Mouse (Mus musculus) ES-E14 (cell line): ENCODE measurements around the gene Ttll12. TPM values are rescaled to one million over a fixed set of nuclear protein-coding genes. Genes with fewer than 3 reads are reported as not detected.

ENCODE experiments used
- DNase-seq: peaks from one replicate; pipeline ENCODE4 v3.0.0-alpha.2; 2013; ENCODE audit warnings: low read depth, low spot score
- H3K27ac ChIP-seq: 2 replicates; pipeline ENCODE4 v1.5.1; 2012; ENCODE audit warnings: low read depth, mild to moderate bottlenecking, low read length, moderate library complexity, mixed read lengths; ENCODE audit not compliant: poor library complexity, insufficient read depth, severe bottlenecking
- H3K36me3 ChIP-seq: 2 replicates; pipeline ENCODE4 v1.6.1; 2012; ENCODE audit warnings: mild to moderate bottlenecking, low read length, moderate library complexity, mixed read lengths; ENCODE audit not compliant: control insufficient read depth, poor library complexity, insufficient read depth, severe bottlenecking
- H3K4me1 ChIP-seq, 2 experiments: fragments of 150-350 bp in 1 of 2; sonication (generic) in 1 of 2; 2 replicates each; pipeline ENCODE4 v1.6.1; 2012; ENCODE audit warnings: low read length in 2 of 2, mild to moderate bottlenecking in 1 of 2, mixed read lengths in 1 of 2; ENCODE audit not compliant: control insufficient read depth in 2 of 2, insufficient read depth in 2 of 2, poor library complexity in 1 of 2
- H3K4me3 ChIP-seq, 2 experiments: fragments of 150-350 bp in 1 of 2; sonication (generic) in 1 of 2; 2 replicates each; pipeline ENCODE4 v1.5.1; 2012; ENCODE audit warnings: low read length in 2 of 2, low read depth in 1 of 2, mild to moderate bottlenecking in 1 of 2, mixed read lengths in 1 of 2; ENCODE audit not compliant: insufficient read depth in 1 of 2, poor library complexity in 1 of 2, severe bottlenecking in 1 of 2
- H3K9ac ChIP-seq: 2 replicates; pipeline ENCODE4 v1.6.1; 2012; ENCODE audit warnings: low read depth, mild to moderate bottlenecking, low read length, mixed read lengths; ENCODE audit not compliant: poor library complexity, insufficient read depth, severe bottlenecking
- H3K9me3 ChIP-seq: fragments of 150-350 bp; sonication (generic); 2 replicates; pipeline ENCODE4 v1.6.1; 2012; ENCODE audit warnings: low read depth, mild to moderate bottlenecking, low read length; ENCODE audit not compliant: control insufficient read depth, insufficient read depth
- CHD2 ChIP-seq: IDR thresholded peaks from 2 replicates; pipeline ENCODE4 v1.6.1; 2014; ENCODE audit warnings: mild to moderate bottlenecking, low read depth, low read length, inconsistent platforms
- HCFC1 ChIP-seq: IDR thresholded peaks from 2 replicates; pipeline ENCODE4 v1.6.1; 2012; ENCODE audit warnings: low read length, inconsistent platforms, borderline replicate concordance; ENCODE audit not compliant: insufficient read depth
- MAFK ChIP-seq: IDR thresholded peaks from 2 replicates; pipeline ENCODE4 v1.6.1; 2014; ENCODE audit warnings: mild to moderate bottlenecking, low read depth, low read length, inconsistent platforms; ENCODE audit not compliant: insufficient read depth
- ZC3H11A ChIP-seq: IDR thresholded peaks from 2 replicates; pipeline ENCODE4 v1.6.1; 2012; ENCODE audit warnings: low read depth, mild to moderate bottlenecking, inconsistent platforms, low read length, borderline replicate concordance
- ZNF384 ChIP-seq: IDR thresholded peaks from 2 replicates; pipeline ENCODE4 v1.6.1; 2012; ENCODE audit warnings: low read depth, low read length, inconsistent platforms
- in situ Hi-C, 2 experiments: fragments of 600-800 bp; cut with MboI; formaldehyde crosslinking; loops; one replicate each; pipeline ENCODE4 v1.15.1; 2025; ENCODE audit warnings: low sequenced_read_pairs in 2 of 2, inconsistent platforms in 1 of 2; ENCODE audit not compliant: unreplicated experiment in 2 of 2
- total RNA-seq: library from RNA; depleted of rRNA; stranded (reverse); fragments of 300-350 nt; gene quantifications from 2 replicates; pipeline ENCODE4 v1.2.3, GENCODE M21; 2012

Ttll12 gene
- total RNA-seq, 1 experiment: 45.5 TPM

DNA sequence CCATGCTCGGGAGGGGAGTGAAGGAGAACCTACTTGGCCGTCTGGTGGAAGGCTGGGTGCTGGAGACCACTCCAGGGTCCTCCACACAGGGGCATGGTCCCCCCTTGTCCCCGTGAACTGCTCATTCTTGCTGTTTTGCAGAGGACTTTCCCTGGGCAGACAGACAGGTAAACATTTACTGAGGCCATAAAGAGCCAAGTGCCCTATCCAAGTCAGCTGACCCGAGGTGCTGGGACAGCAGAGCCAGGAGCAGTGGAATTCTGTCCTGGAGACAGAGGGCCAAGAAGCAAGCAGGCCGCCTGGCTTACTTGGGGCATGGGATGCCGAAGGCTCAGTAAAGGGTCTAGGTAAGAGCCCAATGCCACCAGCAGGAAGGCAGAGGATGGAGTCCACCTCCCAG lies 64.3 kb downstream of the Ttll12 start:
- DNase-seq: no peak
- Histone ChIP-seq H3K4me3 (no peak overlapping the region), H3K9ac (no peak overlapping the region), H3K9me3 (no peaks in the 10 kb centered on the region), H3K27ac (no peak overlapping the region), H3K4me1 (peaks cover 10 to 26% of the 10 kb centered on the region in 2 experiments), H3K36me3 (no peaks in the 10 kb centered on the region; the same call in 1 of the 2 replicates)
- in situ Hi-C loops: no loop called here
- no peak for TF ChIP-seq HCFC1
- TF ChIP-seq CHD2: no peak
- no peak for TF ChIP-seq MAFK
- TF ChIP-seq ZC3H11A: no peak
- no peak for TF ChIP-seq ZNF384

DNA sequence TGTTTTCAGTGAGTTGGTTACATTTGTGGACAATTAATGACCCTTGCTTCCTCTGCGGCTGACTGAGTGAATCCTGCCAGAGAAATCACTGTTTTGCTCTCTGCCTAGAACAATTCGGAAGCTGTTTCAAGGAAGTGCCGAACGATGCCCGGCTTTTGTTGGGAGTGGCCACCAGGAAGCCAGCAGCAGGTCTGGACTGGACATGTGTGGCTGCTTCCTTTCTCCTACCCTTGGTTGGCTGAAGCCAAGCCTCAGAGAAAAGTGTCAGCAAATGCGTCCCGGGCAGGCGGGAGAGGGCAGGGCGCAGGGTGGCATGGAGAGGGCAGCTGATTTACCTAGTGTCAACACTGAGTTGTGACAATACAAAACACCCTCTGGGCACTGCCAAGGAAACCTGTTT lies 64.7 kb downstream of the Ttll12 start:
- H3K27ac ChIP-seq: no peak overlapping the region

DNA sequence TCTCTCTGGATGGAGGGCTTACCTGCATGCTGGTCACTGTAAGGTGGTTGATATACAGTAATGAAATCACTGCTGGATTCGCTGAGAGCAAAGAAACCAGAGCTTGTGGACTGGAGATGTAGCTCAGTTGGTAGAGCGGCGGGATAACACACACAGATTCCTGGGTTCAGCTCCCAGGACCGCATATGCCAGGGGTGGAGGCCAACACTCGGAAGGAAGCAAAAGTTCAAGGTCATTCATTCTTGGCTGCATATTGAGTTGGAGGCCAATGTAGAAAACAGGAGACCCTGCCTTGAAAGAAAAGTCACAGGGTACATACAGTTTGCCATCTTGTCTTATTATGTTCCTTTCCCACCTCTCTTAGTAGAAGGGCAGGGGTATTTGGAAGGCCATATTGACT lies 65.2 kb downstream of the Ttll12 start:
- Histone ChIP-seq H3K36me3 (no peaks in the 10 kb centered on the region; the same call in 1 of the 2 replicates), H3K9ac (no peak overlapping the region), H3K4me3 (no peak overlapping the region; a peak in 1 of 4 replicates), H3K9me3 (no peaks in the 10 kb centered on the region), H3K27ac (no peak overlapping the region), H3K4me1 (peaks cover 3 to 19% of the 10 kb centered on the region in 2 experiments)
- no peak for TF ChIP-seq MAFK
- TF ChIP-seq ZNF384: no peak
- TF ChIP-seq HCFC1: no peak
- no peak for TF ChIP-seq ZC3H11A
- TF ChIP-seq CHD2: no peak
- in situ Hi-C loops: no loop called here
- DNase-seq: no peak

More for the DNA sequence above, 64.7 kb downstream of the Ttll12 start:
- no peak for TF ChIP-seq CHD2
- no peak for TF ChIP-seq ZNF384
- TF ChIP-seq ZC3H11A: no peak
- no peak for TF ChIP-seq HCFC1
- no peak overlapping the region; the same call in 1 of the 2 replicates for H3K9ac ChIP-seq
- no peaks in the 10 kb centered on the region; the same call in 1 of the 2 replicates for H3K36me3 ChIP-seq
- no peaks in the 10 kb centered on the region for H3K9me3 ChIP-seq
- in situ Hi-C loops: no loop called here
- DNase-seq: no peak
- no peak overlapping the region for H3K4me3 ChIP-seq
- H3K4me1 ChIP-seq: peaks cover 8 to 24% of the 10 kb centered on the region in 2 experiments

DNA sequence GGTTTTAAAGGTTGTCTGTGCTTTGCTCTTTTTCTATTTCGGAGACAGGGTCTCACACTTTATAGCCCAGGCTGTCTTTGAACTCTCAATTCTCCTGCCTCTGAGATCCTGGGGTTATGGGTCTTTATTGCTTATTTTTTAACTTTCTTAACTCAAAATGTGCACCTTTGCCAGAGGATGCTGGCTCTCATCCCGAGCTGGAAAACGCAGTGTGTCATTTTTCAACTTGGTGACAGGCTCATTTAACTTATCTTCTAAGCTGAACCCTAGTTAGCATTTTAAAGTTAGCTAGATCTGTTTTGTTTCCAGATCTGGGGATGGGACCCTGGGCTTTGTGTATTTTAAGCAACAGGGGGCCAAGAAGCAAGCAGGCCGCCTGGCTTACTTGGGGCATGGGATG lies 66.1 kb downstream of the Ttll12 start:
- TF ChIP-seq CHD2: no peak
- no peak for TF ChIP-seq ZNF384
- TF ChIP-seq HCFC1: no peak
- no peak for TF ChIP-seq ZC3H11A
- no peak for TF ChIP-seq MAFK
- Histone ChIP-seq H3K36me3 (no peaks in the 10 kb centered on the region; the same call in 1 of the 2 replicates), H3K27ac (no peak overlapping the region), H3K9ac (no peak overlapping the region), H3K4me1 (peaks cover 3 to 14% of the 10 kb centered on the region in 2 experiments), H3K4me3 (no peak overlapping the region), H3K9me3 (no peaks in the 10 kb centered on the region)
- DNase-seq: no peak
- in situ Hi-C loops: no loop called here

DNA sequence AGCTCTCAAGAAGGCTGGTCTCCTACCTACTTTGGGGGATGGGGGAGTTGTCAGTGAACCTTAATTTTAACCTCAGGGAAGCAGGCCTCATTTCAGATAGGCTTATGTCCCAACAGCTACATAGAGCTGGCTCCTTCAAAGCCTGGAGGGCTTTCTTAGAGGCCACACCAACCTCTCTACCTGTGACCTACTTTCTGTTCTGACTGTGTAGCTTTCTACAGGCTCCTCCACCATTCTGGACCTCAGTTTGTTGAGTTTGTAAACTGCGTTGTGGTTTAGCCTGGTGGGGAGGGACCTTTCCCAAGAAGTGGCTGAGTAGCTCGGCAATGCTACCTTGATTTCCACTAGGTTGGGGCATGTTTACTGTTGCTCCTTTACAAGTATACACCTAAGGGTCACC lies 67.2 kb downstream of the Ttll12 start:
- H3K9me3 ChIP-seq: no peaks in the 10 kb centered on the region
- H3K27ac ChIP-seq: no peak overlapping the region
- no peak overlapping the region for H3K4me3 ChIP-seq
- no peaks in the 10 kb centered on the region; the same call in 1 of the 2 replicates for H3K36me3 ChIP-seq
- TF ChIP-seq MAFK: no peak
- no peak for TF ChIP-seq HCFC1
- no peak for TF ChIP-seq CHD2
- no peak for TF ChIP-seq ZC3H11A
- no peak for TF ChIP-seq ZNF384
- peaks cover 3 to 8% of the 10 kb centered on the region in 2 experiments for H3K4me1 ChIP-seq
- H3K9ac ChIP-seq: no peak overlapping the region
- no peak for DNase-seq
- in situ Hi-C loops: no loop called here
